Mouse (Mus musculus): ENCODE results near the gene Prf1. TPM values are rescaled to one million over a fixed set of nuclear protein-coding genes. Genes with fewer than 3 reads are reported as not detected.

Gene Prf1
- total and polyA plus RNA-seq, 2 experiments from 2014 or later: not detected

- ATAC-seq (no peak; the same call in 1 of the 2 replicates), DNase-seq (no peak)
- no peaks in the 10 kb centered on the region for H3K36me3 ChIP-seq (ENCODE audit: insufficient read depth)
- H3K4me3 ChIP-seq (ENCODE audit: low read depth, low read length): no peak overlapping the region
- H3K4me1 ChIP-seq (ENCODE audit: insufficient read depth): no peaks in the 10 kb centered on the region
- TF ChIP-seq CTCF (IDR thresholded peaks at IDR 0.05; ENCODE audit: low read depth): no peak
- no peak overlapping the region for H3K4me2 ChIP-seq (ENCODE audit: low read depth)
- H3K9ac ChIP-seq: no peak overlapping the region
- whole genome bisulfite sequencing: 43% methylated on average over 6 of the region's 6 CpGs
- H3K27ac ChIP-seq (ENCODE audit: low read depth, low read length): no peak overlapping the region
- H3K9me3 ChIP-seq (ENCODE audit: low read length): no peaks in the 10 kb centered on the region
- no peaks in the 10 kb centered on the region for H3K27me3 ChIP-seq (ENCODE audit: insufficient read depth, low read length)
Measured at GRCm38 (mm10) chr10:61304046-61304445, 6.4 kb downstream of the Prf1 start.

DNA sequence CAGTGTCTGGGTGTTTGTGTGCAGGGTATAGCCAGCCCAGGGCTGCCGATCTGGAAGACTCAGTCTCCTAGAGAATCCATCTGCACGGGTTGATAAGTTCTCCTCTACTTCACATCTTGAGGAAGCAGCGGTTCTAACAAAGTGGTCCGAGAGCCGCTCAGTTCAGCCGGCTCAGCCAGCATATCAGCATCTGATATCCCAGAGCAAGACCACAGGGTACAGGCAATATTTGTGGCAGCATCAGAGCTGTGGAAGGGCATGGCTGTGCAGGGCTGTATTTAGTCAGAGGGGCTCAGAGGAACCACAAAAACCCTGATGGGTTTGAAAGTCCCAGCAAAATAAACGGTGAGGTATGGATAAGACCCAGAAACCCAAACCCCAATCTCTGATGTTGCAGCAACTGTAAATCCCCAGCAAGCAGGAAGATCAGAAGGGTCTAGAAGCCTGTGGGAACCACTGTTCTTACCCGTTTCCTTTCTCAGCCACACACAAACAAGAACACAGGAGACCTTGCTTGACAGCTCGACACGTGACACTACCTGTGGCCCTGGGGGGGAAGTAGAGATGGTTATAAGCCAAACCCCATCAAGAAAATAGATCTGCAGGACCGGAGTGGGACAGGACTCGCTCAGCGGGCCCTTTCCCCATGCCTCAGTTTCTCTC, 8.4 kb downstream of the Prf1 start:
- H3K27me3 ChIP-seq (ENCODE audit: insufficient read depth, low read length): no peaks in the 10 kb centered on the region
- H3K27ac ChIP-seq (ENCODE audit: low read depth, low read length): no peak overlapping the region
- TF ChIP-seq CTCF (IDR thresholded peaks at IDR 0.05; ENCODE audit: low read depth): no peak
- 85% methylated on average over 13 of the region's 13 CpGs for WGBS
- no peaks in the 10 kb centered on the region for H3K4me1 ChIP-seq (ENCODE audit: insufficient read depth)
- no peaks in the 10 kb centered on the region for H3K9me3 ChIP-seq (ENCODE audit: low read length)
- DNase-seq: no peak
- no peak overlapping the region for H3K9ac ChIP-seq
- H3K4me2 ChIP-seq (ENCODE audit: low read depth): no peak overlapping the region
- no peaks in the 10 kb centered on the region for H3K36me3 ChIP-seq (ENCODE audit: insufficient read depth)
- H3K4me3 ChIP-seq (ENCODE audit: low read depth, low read length): no peak overlapping the region
- no peak for ATAC-seq

DNA sequence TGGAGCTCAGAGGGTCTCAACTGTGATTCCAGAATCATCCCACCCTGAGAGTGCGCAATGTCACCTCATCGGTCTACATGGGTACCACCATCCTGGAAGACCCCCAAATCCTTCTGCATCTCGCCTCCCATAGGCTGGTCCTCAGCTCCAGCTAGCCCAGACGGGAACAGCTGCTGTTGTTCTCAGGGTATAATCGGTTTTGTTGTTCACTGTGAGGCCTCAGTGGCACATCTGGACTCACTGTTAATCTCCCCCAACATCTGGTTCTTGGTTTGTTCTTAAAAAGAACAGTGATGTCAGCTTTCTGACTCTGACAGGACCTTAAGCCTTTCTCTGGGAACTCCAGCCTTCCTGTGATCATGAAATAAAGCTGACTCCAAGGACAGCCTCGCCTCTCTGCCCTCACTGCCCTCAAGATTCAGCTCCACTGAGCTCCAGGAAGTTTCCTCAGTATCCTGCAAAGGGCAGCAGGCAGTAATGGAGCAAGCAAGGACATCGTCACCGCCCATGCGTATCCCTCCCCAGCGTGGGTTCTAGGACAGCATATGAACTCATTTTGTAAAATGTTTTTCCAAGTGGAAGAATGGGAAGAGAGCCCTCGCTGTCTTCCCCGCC, 11.2 kb downstream of the Prf1 start:
- no peak overlapping the region for H3K4me3 ChIP-seq (ENCODE audit: low read depth, low read length)
- 68% methylated on average over 12 of the region's 12 CpGs for whole genome bisulfite sequencing
- no peak for TF ChIP-seq CTCF (IDR thresholded peaks at IDR 0.05; ENCODE audit: low read depth)
- no peak overlapping the region for H3K9ac ChIP-seq
- ATAC-seq: no peak
- no peaks in the 10 kb centered on the region for H3K9me3 ChIP-seq (ENCODE audit: low read length)
- no peaks in the 10 kb centered on the region for H3K36me3 ChIP-seq (ENCODE audit: insufficient read depth)
- no peaks in the 10 kb centered on the region for H3K27me3 ChIP-seq (ENCODE audit: insufficient read depth, low read length)
- H3K27ac ChIP-seq (ENCODE audit: low read depth, low read length): no peak overlapping the region
- H3K4me2 ChIP-seq (ENCODE audit: low read depth): no peak overlapping the region
- DNase-seq: no peak
- no peaks in the 10 kb centered on the region for H3K4me1 ChIP-seq (ENCODE audit: insufficient read depth)

GRCm38 (mm10) chr10:61312159-61312558, 14.5 kb downstream of the Prf1 start:
- DNase-seq (no peak), ATAC-seq (no peak)
- no peak overlapping the region for H3K9ac ChIP-seq
- no peaks in the 10 kb centered on the region for H3K27me3 ChIP-seq (ENCODE audit: insufficient read depth, low read length)
- H3K27ac ChIP-seq (ENCODE audit: low read depth, low read length): no peak overlapping the region
- no peaks in the 10 kb centered on the region for H3K4me1 ChIP-seq (ENCODE audit: insufficient read depth)
- no peaks in the 10 kb centered on the region for H3K9me3 ChIP-seq (ENCODE audit: low read length)
- no peak for TF ChIP-seq CTCF (IDR thresholded peaks at IDR 0.05; ENCODE audit: low read depth)
- 83% methylated on average over 6 of the region's 6 CpGs for WGBS
- no peak overlapping the region for H3K4me3 ChIP-seq (ENCODE audit: low read depth, low read length)
- no peak overlapping the region for H3K4me2 ChIP-seq (ENCODE audit: low read depth)
- H3K36me3 ChIP-seq (ENCODE audit: insufficient read depth): no peaks in the 10 kb centered on the region

DNA sequence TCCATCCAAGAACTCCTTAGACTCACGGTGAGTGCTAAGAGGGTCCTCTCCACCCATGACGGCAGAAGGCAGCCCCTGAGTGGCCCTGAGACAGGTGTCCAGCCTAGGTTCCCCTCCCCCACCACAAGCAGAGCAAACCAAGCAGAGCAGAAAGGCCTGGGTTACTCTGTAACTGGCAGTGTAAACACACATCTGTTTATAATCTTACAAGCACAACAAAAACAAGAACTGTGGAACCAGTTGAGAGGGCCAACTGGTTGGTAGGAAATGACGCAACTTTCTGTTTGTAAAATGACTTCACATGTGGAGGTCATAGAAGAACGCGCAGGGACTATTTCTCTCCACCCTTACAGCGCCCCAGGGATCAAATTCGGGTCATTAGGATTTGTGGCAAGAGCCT, 15.1 kb downstream of the Prf1 start:
- no peaks in the 10 kb centered on the region for H3K4me1 ChIP-seq (ENCODE audit: insufficient read depth)
- H3K9ac ChIP-seq: no peak overlapping the region
- no peak overlapping the region for H3K27ac ChIP-seq (ENCODE audit: low read depth, low read length)
- WGBS: 72% methylated on average over 7 of the region's 7 CpGs
- H3K36me3 ChIP-seq (ENCODE audit: insufficient read depth): no peaks in the 10 kb centered on the region
- no peak overlapping the region for H3K4me3 ChIP-seq (ENCODE audit: low read depth, low read length)
- no peaks in the 10 kb centered on the region for H3K9me3 ChIP-seq (ENCODE audit: low read length)
- DNase-seq (no peak), ATAC-seq (no peak)
- H3K27me3 ChIP-seq (ENCODE audit: insufficient read depth, low read length): no peaks in the 10 kb centered on the region
- no peak overlapping the region for H3K4me2 ChIP-seq (ENCODE audit: low read depth)
- no peak for TF ChIP-seq CTCF (IDR thresholded peaks at IDR 0.05; ENCODE audit: low read depth)

- Histone ChIP-seq H3K9ac (no peak overlapping the region), H3K4me1 (ENCODE audit: insufficient read depth) (no peaks in the 10 kb centered on the region), H3K27ac (ENCODE audit: low read depth, low read length) (no peak overlapping the region), H3K36me3 (ENCODE audit: insufficient read depth) (no peaks in the 10 kb centered on the region), H3K9me3 (ENCODE audit: low read length) (no peaks in the 10 kb centered on the region), H3K4me2 (ENCODE audit: low read depth) (no peak overlapping the region), H3K27me3 (ENCODE audit: insufficient read depth, low read length) (no peaks in the 10 kb centered on the region), H3K4me3 (ENCODE audit: low read depth, low read length) (no peak overlapping the region)
- WGBS: 81% methylated on average over 7 of the region's 7 CpGs
- TF ChIP-seq CTCF (IDR thresholded peaks at IDR 0.05; ENCODE audit: low read depth): no peak
- DNase-seq (no peak), ATAC-seq (no peak)
Measured at GRCm38 (mm10) chr10:61313750-61314149, 16.1 kb downstream of the Prf1 start.

DNA sequence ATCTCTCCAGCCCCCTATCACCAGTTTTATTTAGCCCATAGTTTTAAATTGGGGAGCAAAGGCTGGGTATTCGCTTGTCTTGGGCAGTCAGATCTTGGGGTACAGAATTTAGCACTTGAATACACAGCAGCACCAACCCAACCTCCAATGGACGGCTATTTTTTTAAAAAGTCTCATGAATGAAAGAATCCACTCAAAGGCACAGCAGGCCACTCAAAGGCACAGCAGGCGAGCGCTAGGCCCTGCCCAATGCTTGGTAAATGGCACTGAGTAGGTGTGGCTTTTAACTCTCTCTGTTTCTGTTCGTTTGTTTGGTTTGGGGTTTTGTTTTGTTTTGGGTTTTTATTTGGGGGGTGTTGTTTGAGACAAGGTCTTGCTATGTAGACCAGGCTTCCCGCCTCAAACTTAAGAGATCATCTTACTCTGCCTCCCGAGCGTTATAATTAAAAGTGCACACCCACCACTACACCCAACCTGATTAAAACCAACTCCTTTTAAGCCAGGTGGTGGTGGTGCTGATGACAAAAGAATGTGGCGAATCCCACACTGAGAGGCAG, 17.8 kb downstream of the Prf1 start:
- no peak for TF ChIP-seq CTCF (IDR thresholded peaks at IDR 0.05; ENCODE audit: low read depth)

More for the DNA sequence above, 17.8 kb downstream of the Prf1 start:
- H3K27ac ChIP-seq (ENCODE audit: low read depth, low read length): no peak overlapping the region
- no peak overlapping the region for H3K4me2 ChIP-seq (ENCODE audit: low read depth)
- no peaks in the 10 kb centered on the region for H3K4me1 ChIP-seq (ENCODE audit: insufficient read depth)
- DNase-seq (no peak), ATAC-seq (no peak)
- peaks cover 2% of the 10 kb centered on the region; the same call in 1 of the 2 replicates for H3K36me3 ChIP-seq (ENCODE audit: insufficient read depth)
- 19% methylated on average over 9 of the region's 9 CpGs for WGBS
- no peak overlapping the region for H3K9ac ChIP-seq
- H3K27me3 ChIP-seq (ENCODE audit: insufficient read depth, low read length): no peaks in the 10 kb centered on the region
- no peak overlapping the region for H3K4me3 ChIP-seq (ENCODE audit: low read depth, low read length)
- no peaks in the 10 kb centered on the region for H3K9me3 ChIP-seq (ENCODE audit: low read length)

All from forebrain, postnatal 0 days (tissue).